Mouse (Mus musculus) lung, postnatal 14 days (tissue): ENCODE results near the gene Hnf4a.

Source experiments
- DNase-seq: peaks from one replicate; pipeline ENCODE4 v3.0.0; 2021

Hnf4a gene

GRCm38 (mm10) chr2:163491351-163491750, 15.3 kb upstream of the Hnf4a start:
- no peak for DNase-seq

GRCm38 (mm10) chr2:163492018-163492417, 14.6 kb upstream of the Hnf4a start, which contains the start of gene R3hdml:
R3hdml (plus strand) TSS chr2:163492318.
- DNase-seq, result no peak

GRCm38 (mm10) chr2:163493031-163493430, 13.6 kb upstream of the Hnf4a start:
- no peak for DNase-seq

GRCm38 (mm10) chr2:163493976-163494375, 12.6 kb upstream of the Hnf4a start:
- DNase-seq, result peak; percentile 29

GRCm38 (mm10) chr2:163494456-163494855, 12.2 kb upstream of the Hnf4a start:
- DNase-seq, result no peak

- DNase-seq, result no peak
Observed at GRCm38 (mm10) chr2:163502219-163502618, 4.4 kb upstream of the Hnf4a start.

GRCm38 (mm10) chr2:163503191-163503590, 3.4 kb upstream of the Hnf4a start:
- DNase-seq, result no peak

GRCm38 (mm10) chr2:163525761-163526243, 19.2 kb downstream of the Hnf4a start:
- no peak for DNase-seq

- DNase-seq, result no peak
Observed at GRCm38 (mm10) chr2:163527497-163527896, 20.9 kb downstream of the Hnf4a start.

- no peak for DNase-seq
Observed at GRCm38 (mm10) chr2:163530418-163530817, 23.8 kb downstream of the Hnf4a start.

- peak; percentile 89 for DNase-seq
Observed at GRCm38 (mm10) chr2:163531917-163532316, 25.3 kb downstream of the Hnf4a start.

GRCm38 (mm10) chr2:163533226-163533625, 26.6 kb downstream of the Hnf4a start:
- DNase-seq, result no peak

GRCm38 (mm10) chr2:163534958-163535524, 28.4 kb downstream of the Hnf4a start:
- DNase-seq, result peak; percentile 93

- no peak for DNase-seq
Observed at GRCm38 (mm10) chr2:163537443-163537842, 30.8 kb downstream of the Hnf4a start.

- no peak for DNase-seq
Observed at GRCm38 (mm10) chr2:163538410-163538809, 31.8 kb downstream of the Hnf4a start.

GRCm38 (mm10) chr2:163539321-163540040, 32.9 kb downstream of the Hnf4a start:
- no peak for DNase-seq

- DNase-seq, result no peak
Observed at GRCm38 (mm10) chr2:163540231-163541117, 33.9 kb downstream of the Hnf4a start.

- DNase-seq, result no peak
Observed at GRCm38 (mm10) chr2:163541568-163542182, 35.1 kb downstream of the Hnf4a start.

- DNase-seq, result no peak
Observed at GRCm38 (mm10) chr2:163542674-163543073, 36.1 kb downstream of the Hnf4a start.

GRCm38 (mm10) chr2:163546623-163547318, 40.2 kb downstream of the Hnf4a start:
- no peak for DNase-seq

- no peak for DNase-seq
Observed at GRCm38 (mm10) chr2:163548822-163549221, 42.2 kb downstream of the Hnf4a start.

- no peak for DNase-seq
Observed at GRCm38 (mm10) chr2:163549786-163550185, 43.2 kb downstream of the Hnf4a start.
